Mouse (Mus musculus): ENCODE measurements around the gene Esrp2.
A peak's percentile ranks its signal among the peaks of the same experiment; 100 is the strongest.

Gene Esrp2

GRCm38 (mm10) chr8:106147868-106148565, 11.2 kb upstream of the Esrp2 start:
- no peak for DNase-seq (ENCODE audit: low spot score)

DNA sequence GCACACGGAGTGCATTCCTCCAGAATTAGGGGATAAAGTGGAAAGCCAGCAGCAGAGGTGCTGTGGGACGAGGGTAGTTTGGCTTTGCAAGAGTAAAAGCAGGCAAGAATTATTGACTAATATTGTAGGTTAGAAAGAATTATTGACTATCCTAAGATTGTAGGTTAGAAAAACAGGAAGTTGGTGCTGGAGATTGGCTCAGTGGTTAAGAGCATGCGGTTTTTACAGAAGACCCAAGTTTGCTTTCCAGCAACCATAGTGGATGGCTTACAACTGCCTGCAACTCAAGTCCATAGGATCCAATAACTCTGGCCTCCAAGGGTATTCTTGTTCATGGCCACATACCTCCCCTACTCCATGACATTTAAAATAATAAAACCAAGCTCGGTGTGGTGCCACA, 9.2 kb upstream of the Esrp2 start:
- DNase-seq (ENCODE audit: low spot score) = no peak

DNA sequence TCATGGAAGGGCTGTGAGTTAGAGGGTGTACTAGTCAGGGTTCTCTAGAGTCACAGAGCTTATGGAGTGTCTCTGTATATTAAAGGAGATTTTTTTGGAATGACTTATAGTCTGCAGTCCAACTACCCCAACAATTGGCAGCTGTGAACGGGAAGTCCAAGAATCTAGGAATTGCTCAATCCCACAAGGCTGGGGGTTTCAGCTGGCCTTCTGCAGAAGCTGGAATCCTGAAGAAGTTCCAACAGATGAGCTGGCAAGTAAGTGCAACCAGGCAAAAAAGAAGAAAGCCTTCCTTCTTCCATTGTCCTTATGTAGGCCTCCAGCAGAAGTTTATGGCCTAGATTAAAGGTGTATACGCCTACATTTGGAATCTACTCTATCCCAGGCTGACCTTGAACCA, 8.6 kb upstream of the Esrp2 start:
- no peak for DNase-seq (ENCODE audit: low spot score)

- DNase-seq (ENCODE audit: low spot score) = peak; percentile 74
These were observed 4.0 kb upstream of the Esrp2 start for GRCm38 (mm10) chr8:106140769-106141168.

GRCm38 (mm10) chr8:106140191-106140590, 3.4 kb upstream of the Esrp2 start:
- no peak for DNase-seq (ENCODE audit: low spot score)

- no peak for DNase-seq (ENCODE audit: low spot score)
These were observed 1.8 kb upstream of the Esrp2 start for GRCm38 (mm10) chr8:106138616-106139015.

- peak; percentile 92 for DNase-seq (ENCODE audit: low spot score)
These were observed 1.2 kb upstream of the Esrp2 start for GRCm38 (mm10) chr8:106137906-106138477.

- no peak for DNase-seq (ENCODE audit: low spot score)
These were observed 588 bp upstream of the Esrp2 start for GRCm38 (mm10) chr8:106137218-106137905.

GRCm38 (mm10) chr8:106135672-106136071, 1.1 kb downstream of the Esrp2 start:
- DNase-seq (ENCODE audit: low spot score) = peak; percentile 23

DNA sequence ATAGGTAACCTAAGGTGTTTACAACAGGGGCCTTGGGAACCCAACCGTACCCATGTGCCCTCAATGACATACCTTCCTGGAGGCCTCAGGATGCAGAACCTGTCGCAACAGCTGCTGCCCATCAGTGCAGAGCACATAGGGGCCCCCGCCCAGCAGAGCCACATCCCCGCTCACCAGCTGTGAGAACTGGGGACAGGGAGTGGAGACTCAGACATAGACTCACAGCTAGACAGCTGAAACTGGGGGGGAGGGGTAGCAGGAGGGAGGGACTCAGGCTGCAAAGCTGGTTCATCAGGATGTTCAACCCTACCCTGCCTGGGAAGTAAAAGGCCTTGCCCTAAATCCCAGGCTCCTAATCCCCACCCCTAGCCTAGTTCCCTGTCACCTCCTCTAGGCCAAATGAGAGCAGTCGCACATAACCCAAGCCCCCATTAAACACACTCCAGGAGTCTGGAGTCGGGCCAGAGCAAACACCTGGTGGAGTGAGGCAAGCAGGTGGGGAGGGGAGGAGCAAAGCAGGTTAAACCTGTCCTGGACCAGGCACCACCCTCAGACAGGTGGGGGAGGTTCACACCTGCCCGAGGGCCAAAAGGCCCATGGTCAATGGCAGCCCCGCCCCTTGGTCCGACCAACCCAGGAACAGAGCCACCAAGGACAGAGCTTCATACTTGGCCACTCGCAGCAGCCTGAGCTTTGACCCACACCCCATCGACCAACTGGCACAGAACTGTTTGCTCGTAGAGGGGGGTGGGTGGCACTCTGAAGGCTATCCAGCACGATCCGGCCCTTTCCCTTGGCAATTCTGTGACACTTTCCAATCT, 1.8 kb downstream of the Esrp2 start:
- peak; percentile 87 for DNase-seq (ENCODE audit: low spot score)

DNA sequence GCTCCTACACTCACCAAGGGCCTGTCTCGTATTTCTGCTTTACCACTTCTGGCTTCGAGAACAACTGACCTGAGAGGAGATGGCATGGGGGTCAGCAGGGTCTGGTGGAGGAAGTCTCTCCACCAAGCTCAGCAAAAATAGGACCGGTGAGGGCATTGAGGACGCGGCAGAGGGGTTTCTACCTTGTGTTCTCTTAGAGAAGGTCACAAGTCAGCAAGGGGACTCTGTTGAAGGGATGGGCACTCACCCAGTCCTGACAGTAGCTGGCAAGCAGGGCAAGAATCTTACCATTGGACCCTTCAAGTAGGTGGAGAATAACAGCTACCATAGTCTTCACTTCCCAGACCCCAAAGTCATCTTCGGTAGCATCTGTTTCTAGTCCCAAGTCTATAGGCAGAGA, 2.8 kb downstream of the Esrp2 start:
- DNase-seq (ENCODE audit: low spot score) = no peak

DNA sequence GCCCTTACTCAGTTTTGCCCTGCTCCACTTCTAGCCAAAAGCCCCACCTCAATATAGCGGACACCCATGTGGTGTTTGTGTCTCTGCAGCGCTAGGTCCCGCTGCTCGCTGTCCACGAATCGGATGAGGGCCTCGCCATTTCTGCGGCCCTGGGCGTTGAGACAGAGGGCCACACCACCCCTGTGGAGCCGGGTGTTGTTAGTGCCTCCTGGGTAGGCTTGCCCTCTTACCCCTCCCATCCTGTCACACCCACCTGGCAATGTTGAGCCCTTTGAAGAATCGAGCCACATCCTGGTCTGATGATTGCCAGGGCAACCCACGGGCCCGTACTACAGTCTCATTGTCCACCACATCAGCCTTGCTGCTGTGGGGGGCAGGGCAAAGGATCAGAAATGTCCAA, 3.2 kb downstream of the Esrp2 start:
- no peak for DNase-seq (ENCODE audit: low spot score)

- no peak for DNase-seq (ENCODE audit: low spot score)
These were observed 4.4 kb downstream of the Esrp2 start for GRCm38 (mm10) chr8:106132356-106132755.

GRCm38 (mm10) chr8:106131488-106132222, 5.1 kb downstream of the Esrp2 start:
- no peak for DNase-seq (ENCODE audit: low spot score)

DNA sequence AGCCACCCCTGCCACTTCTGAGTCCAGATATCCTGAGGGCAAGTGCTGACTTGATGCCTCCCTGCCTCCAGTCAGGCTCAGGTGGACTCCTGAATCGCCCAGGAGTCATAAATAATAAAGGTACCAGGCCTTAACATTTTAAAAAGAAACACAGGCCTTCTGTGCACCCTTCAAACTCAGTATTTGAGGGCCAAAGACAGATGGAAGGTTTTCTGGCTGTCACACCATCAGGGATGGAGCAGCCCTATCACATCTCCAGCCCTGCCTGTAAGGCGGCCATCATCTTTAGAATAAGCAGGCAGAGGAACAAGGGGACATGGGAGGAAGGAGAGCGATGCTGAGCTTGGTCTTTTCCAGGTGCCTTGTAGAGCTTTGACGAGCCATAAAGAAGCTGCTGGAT, 5.8 kb downstream of the Esrp2 start:
- no peak for DNase-seq (ENCODE audit: low spot score)

GRCm38 (mm10) chr8:106130505-106130904, 6.3 kb downstream of the Esrp2 start:
- no peak for DNase-seq (ENCODE audit: low spot score)

- DNase-seq (ENCODE audit: low spot score) = no peak
These were observed 6.8 kb downstream of the Esrp2 start for GRCm38 (mm10) chr8:106129997-106130396.

GRCm38 (mm10) chr8:106129232-106129930, 7.4 kb downstream of the Esrp2 start:
- no peak for DNase-seq (ENCODE audit: low spot score)

GRCm38 (mm10) chr8:106127882-106128410, 8.8 kb downstream of the Esrp2 start:
- DNase-seq (ENCODE audit: low spot score) = no peak

- DNase-seq (ENCODE audit: low spot score) = no peak
These were observed 9.7 kb downstream of the Esrp2 start for GRCm38 (mm10) chr8:106127054-106127453.

- DNase-seq (ENCODE audit: low spot score) = no peak
These were observed 10.7 kb downstream of the Esrp2 start for GRCm38 (mm10) chr8:106126055-106126454.
